Mouse (Mus musculus): ENCODE measurements around the gene Llcfc1. TPM values are rescaled to one million over a fixed set of nuclear protein-coding genes. Genes with fewer than 3 reads are reported as not detected.
A peak's percentile ranks its signal among the peaks of the same experiment; 100 is the strongest.

Gene Llcfc1
- total RNA-seq (2021): not detected

DNA sequence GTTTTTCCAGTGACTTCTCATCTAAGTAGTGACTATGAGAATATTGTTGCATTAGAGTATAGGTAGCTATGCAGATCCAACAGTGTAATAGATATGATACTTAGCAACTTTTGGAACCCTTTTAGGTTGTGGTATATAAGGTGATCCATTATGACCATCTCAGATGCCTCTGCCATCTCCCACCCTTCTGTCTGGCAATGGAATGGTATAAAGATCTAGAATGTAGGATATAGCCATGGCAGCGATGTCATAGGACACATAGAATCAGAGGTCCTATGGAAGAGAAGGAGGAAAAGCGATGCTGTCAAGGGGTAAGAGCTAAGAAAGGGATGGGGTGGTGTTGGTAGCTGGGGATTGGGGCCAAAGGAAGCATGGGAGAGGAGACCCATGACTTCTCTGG, at the start of gene Llcfc1:
TSS of gene Llcfc1 (plus strand) at position 301 of the 400 bp plus-strand sequence.
- intact Hi-C loops (cut with DNase I): no loop called here
- no peak for DNase-seq

DNA sequence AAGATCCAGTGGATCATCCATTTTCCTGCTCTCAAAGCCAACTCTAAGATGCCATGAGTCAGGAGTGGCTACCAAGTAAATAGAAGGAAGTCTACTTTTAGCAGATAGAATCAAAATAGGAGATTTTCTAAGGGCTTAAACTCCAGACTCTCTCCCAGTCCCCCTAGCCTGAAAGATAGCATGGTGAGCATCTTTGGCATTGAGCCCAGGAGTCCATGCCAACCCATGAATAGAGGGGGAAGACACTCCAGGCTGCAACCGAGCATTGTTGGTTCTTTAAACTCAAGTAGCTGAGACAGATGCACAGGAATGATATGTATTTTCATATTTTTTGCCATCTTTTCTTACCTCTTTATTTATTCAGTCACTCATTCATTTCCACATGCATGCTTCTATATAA, 49.0 kb upstream of the Llcfc1 start:
- intact Hi-C loops (cut with DNase I): no loop called here
- DNase-seq: no peak

DNA sequence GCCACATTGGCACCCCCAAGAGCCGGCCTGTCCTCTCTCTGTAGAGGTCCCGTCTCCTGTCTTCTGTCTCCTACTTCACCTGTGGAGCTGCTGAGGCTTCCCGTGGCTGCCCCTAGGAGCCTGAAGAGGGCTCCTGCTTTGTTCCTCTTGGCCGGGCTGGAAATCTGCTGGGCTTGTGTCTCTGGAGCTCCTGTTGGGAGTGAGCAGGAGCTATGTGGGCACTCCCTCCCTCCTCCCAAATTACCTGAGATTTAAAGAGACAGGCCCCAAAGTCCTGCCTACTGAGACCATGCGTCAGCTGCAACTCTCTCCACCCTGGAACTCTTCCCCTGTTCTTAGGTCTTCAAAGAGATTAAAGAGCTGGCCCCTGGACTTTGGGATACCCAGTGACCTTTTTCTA, 48.1 kb upstream of the Llcfc1 start, which contains the start of gene Trpv6:
TSS of gene Trpv6 (minus strand) at position 228 of the 400 bp plus-strand sequence.
- intact Hi-C loops (cut with DNase I): no loop called here
- DNase-seq: no peak

DNA sequence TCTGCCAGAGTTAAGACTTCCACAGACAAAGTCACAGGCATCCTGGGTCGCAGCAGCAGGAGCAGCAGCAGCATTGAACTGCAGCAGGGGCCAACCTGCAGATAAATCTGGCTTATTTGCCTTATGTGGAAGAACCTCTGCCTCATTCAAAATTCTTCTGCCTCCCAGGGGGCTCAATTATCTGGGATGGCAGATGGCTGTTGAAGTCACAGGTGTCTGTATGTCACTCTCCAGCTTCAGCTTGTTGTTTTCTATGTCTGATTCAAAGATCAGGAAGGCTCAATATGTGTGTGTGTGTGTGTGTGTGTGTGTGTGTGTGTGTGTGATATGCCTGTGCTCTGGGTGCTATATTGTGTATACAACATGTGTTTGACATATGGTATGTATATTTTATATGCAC, 46.8 kb upstream of the Llcfc1 start:
- no peak for DNase-seq
- intact Hi-C loops (cut with DNase I): no loop called here

DNA sequence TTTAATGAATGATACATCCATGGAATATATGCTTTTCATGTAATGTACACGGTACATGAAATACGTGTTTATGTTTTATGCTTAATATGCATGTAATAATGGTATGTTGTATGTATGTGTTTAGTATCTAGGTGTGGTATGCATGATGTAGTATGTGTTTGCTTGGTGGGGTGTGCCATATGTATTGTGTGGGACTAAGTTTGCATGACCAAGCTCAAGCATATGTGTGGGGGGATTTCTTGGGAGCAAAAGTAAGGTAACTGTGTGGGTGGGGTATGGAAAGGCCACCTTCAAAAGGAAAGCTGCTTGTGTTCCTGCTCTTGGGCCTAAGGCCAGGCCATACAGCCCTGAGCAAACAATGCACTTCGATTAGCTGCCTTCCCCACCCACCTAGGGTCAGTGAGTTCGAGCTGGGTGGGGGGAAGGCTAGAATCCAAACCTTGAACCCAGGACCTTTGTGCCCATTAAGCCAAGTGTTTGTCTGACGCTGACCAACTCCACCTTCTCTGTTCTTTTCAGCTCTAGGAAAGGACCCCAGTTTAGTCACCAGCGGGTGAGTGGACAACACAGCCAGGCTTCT, 46.2 kb upstream of the Llcfc1 start:
- no peak for DNase-seq
- intact Hi-C loops (cut with DNase I): no loop called here

DNA sequence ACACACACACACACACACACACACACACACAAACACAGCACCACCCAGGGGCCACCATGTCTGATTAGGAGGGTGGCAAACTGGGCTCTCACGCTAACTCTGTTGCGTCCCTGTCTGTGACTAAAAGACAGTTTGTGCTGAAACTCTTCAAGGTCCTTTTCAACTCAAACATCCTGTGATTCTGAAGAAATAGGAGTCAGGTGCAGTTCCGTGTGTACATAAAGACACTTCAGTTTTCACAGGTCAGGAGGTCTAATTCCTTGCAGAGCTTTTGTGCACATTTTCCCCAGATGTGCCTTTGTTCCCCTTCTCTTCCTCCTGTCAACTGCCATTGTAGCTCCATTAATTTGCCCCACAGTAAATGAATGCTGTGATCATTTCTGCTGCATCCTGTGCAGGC, 43.8 kb upstream of the Llcfc1 start:
- DNase-seq: no peak
- intact Hi-C loops (cut with DNase I): no loop called here

DNA sequence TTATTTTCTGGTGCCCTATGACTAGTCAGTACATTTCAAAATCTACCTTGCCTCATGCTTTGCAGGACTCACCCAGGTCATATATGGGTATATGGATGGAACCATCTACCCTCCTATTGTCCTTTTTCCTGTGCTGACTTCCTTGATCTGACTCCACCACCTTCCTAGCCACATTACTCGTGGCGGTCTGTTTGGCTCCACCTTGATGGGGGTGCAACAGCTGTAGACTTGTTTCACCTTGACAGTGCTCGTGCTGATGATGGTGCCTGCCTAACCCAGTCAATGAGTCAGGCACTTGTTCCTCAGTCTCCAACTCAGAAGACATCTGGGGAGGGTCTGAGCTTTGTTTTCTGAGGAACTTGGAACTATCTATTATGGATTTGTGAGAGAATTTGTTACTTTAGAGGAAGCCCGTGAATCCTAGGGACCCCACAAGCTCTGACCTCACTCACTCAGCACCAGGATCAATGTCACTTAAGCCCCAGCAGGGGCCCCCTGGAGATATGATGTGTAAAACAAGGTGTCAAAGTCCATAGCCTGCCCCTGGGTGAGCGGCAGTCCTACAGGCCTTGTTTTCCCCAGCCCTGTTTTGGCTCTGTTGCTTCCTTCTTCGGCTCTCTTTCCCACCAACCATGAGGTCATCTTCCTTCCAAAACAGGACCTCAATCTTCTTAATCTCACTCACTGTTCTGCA, 42.9 kb upstream of the Llcfc1 start:
- intact Hi-C loops (cut with DNase I): no loop called here
- DNase-seq: no peak

DNA sequence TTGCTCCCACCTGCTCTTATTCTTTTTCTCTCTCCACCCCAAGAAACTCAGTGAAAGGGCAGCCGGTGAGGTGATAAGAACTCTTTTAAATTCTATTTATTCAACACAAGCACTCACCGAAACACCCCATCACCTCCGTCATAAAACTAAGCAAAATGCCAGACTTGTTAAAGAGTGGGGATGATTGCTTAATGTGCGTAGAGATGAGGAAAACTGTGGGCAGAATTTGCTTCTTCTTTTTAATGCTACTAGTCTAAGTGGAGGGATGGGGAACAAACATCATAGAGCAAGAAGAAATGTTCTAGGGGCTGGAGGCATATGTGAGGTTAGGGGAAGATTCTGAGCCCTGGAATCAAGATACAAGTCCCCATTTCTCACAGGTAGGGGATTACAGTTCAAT, 41.5 kb upstream of the Llcfc1 start:
- intact Hi-C loops (cut with DNase I): no loop called here
- DNase-seq: no peak

DNA sequence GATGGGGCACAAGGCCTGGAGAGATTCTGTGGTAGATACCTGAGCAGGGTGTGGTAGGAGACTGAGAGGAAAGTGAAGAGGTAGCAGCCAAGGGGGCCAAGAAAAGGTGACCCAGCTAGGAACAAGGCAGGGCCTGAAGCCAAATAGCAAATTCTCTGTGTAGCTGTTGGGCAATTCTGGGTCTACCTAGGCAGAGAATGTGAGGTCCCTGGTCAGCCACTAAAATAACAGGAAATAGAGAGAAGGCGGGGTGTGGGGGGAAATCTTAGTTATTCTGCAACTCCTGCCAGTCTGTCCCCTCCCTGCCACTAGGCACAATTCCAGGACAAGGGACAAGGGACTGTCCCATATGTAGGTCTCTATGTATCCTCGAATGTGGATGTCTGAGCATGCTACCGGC, 41.0 kb upstream of the Llcfc1 start:
- DNase-seq: no peak
- intact Hi-C loops (cut with DNase I): no loop called here

DNA sequence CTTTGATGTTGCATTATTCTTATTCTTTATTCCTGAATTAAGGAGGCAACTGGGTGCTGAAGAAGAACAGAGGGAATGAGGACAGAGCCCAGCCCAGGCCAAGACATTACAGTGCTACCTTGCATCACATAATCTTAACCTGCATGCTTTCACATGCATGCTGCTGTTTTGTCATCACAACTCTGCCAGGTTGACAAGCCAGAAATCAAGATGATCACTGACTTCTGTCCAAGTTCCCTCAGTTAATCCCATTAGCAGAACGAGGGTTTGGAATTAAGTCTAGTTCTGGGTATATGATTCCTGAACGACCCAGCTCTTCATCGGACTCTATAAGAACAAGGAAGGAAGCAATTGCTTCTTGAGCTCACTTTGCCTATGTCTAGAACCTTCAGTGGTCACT, 38.0 kb upstream of the Llcfc1 start:
- no peak for DNase-seq
- intact Hi-C loops (cut with DNase I): no loop called here

DNA sequence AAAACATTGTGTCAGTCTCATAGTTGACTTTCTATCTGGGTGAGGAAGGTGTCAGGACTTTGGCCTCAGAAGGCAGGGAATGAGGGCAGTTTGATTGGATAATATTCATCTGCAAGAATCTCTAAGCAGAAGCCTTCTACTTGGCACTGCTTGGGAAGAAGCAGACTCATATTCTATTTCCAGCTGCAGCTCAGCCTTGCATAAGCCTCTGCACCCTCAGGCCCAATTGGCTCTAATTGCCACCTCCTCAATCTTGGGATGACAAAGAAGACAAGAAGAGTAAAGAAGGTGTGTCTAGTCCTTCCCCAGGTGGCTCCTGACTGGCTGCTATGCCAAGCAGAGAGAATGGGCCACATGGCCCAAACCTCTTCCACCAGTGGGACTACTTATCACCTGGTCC, 37.6 kb upstream of the Llcfc1 start:
- DNase-seq: no peak
- intact Hi-C loops (cut with DNase I): no loop called here

DNA sequence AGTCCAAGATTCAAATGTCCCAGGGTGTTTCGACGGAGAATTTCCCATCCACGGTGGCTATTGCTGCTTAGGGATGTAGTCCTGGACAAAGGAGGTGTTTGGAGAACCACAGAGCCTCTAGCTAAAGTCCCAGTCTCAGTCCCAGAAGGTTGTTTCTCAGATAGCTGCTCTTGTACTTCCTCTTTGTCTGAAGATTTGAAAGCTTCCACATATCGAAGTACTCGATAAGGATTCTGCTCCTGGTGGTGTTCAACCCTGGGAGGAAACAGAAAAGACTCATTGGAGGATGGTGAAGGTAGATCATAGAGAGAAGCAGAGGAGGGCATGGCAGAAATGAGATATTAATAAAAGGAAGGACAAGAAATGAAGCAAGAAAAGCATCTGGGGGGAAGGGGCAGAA, 31.1 kb upstream of the Llcfc1 start:
- no peak for DNase-seq

DNA sequence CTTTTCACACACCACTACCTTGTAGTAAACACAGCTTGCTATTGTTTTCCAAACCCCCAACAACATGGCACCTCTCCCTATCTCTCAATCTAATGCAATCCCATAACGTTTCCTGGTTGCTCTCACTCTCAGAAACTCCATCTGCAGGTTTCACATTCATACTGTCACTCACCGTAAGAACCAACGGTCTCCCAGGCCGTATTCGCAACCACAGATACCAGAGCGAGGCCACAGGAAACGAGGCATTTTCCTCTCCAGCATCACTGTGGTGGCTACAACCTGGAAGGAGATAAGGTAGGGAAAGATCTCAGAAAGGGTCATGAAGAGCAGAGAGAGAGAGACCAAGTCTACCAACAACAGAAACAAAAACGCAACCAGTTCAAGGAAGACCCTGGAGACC, 29.6 kb upstream of the Llcfc1 start:
- intact Hi-C loops (cut with DNase I): no loop called here
- DNase-seq: no peak

More for the DNA sequence above, 31.1 kb upstream of the Llcfc1 start:
- intact Hi-C loops (cut with DNase I): no loop called here

DNA sequence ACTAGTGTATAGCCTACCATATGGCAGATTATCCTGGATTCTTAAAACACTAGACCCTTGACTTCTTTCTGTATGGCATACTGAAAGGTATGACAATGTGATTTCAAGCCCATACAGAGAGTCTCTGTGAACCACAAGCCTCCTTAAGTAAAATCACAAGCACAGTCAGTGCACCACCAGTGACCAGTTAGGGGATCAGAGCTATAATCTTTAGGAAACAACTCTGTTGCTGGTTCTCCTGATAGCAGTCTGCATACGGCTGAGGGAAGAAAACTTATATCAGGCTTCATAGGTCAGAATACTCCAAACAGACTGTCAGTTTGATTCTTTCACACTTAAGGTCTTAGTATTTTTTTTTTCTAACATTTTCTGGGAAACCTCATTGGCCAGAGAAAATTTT, 25.7 kb upstream of the Llcfc1 start:
- no peak for DNase-seq

DNA sequence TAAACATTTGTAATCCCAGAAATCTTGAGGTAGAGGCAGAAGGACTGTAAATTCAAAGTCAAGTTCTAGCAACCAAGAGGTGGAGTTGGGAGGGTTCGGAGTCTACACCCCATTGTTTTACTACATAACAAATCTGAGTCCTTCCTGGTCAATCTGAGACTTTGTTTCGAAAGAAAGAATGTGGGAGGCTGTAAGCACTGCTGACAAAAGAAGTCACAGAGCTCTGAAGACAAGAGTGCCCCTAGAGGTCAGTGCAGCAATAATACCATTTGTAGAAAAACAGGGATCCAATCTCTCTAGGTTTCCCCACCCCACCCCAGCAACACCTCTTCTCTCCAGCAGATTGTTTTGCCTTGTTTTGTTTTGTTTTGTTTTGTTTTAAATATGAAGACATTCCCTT, 21.9 kb upstream of the Llcfc1 start:
- intact Hi-C loops (cut with DNase I): no loop called here
- DNase-seq: peak in 1 of 2 experiments; percentile 5

More for the DNA sequence above, 25.7 kb upstream of the Llcfc1 start:
- intact Hi-C loops (cut with DNase I): no loop called here

DNA sequence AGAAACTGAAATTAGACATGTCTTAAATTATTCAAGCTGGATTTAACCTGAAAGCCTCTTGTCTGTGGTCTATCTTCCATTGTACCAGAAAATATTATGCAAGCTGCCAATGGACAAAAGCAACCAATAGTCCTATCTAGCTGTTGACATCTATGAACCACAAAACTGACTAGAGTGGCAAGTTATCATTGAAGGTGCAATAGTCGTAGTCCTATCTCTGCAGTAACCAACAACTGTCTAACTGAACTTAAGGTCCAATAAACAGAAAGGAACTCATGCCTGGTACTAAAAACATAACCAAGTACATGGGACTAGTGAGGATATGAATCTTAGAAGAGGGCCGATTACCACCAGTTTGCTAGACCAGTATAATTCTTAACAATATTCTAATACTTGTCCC, 7.7 kb upstream of the Llcfc1 start:
- DNase-seq: no peak
- intact Hi-C loops (cut with DNase I): no loop called here

DNA sequence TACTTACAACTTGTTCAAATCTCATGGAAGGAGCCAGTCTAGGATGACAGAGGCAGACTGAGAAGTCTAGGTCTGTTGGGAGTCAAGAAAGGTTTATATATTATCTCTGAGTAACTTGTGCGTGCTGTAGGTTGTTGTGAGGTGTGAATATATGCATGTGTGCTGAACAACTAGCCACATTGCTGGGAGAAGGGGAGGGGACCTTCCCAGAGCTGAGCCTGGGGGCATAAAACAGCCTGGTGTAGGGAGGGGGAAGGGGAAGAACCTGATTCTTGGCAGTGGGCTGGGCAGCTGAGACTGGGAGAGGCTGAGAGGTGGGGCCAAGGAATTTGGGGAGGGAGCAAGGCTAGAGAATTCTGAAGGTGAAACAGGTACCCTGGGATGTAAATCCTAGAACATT, 3.6 kb upstream of the Llcfc1 start, which contains the start of gene Trpv5:
TSS of gene Trpv5 (minus strand) at position 101 of the 400 bp plus-strand sequence.
- intact Hi-C loops (cut with DNase I): no loop called here
- DNase-seq: no peak

DNA sequence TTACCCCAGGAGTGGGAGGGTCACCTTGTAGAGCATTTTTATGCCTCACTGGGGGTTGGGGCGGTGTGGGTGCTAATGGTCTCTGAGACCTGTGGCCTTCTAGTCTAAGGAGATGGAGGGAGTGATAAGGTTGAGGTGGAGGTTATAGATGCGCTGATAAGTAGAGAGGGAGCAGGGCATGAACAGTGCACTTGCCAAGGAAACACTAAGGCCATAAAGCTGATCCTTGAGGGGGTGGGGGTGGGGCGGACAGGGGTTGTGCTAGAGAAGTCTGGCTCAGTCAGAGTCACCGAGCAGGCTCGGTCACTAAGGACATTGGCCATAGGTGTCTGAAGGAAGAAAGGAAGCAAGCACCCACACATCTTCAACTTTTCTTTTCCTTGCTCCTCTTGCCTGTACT, 2.6 kb upstream of the Llcfc1 start:
- intact Hi-C loops (cut with DNase I): no loop called here
- DNase-seq: no peak

DNA sequence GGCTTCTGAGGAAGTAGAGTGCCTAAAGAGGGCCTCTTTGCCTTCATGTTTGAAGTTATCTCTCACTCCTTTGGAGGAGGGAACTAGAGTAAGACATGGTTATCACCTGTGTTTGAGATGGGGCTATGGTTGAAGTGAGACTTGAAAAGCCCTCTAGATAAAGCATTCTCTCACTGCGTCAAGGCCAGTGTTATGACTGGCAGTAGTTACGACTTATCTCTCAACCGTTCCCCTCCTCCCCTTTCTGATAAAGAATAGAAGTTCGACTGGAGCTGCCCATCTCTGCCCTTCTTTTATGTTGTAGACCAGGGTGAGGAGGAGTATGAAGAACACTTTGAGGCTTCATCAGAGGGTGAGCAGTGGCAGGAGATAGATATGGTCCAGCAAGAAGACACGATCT, 680 bp downstream of the Llcfc1 start:
- intact Hi-C loops (cut with DNase I): no loop called here
- no peak for DNase-seq

DNA sequence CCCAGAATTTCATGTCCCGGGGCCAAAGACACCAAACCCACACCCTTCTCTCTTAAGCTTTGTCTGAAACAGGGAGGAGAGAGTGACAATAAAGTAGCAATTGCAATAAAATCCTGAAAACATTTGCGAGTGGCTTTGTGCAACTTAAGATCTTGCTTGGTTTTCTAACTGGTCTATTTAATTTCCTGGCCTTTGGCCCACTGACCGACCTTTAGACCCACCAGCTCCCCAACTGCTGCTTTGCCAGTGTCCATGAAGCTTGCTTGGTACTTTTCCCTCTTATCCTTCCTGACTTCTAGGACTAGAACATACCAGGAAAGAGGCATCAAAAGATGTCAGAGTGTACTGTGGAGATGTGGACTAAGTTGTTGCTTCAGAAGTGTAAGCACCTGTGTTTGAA, 1.4 kb downstream of the Llcfc1 start:
- no peak for DNase-seq
- intact Hi-C loops (cut with DNase I): no loop called here

DNA sequence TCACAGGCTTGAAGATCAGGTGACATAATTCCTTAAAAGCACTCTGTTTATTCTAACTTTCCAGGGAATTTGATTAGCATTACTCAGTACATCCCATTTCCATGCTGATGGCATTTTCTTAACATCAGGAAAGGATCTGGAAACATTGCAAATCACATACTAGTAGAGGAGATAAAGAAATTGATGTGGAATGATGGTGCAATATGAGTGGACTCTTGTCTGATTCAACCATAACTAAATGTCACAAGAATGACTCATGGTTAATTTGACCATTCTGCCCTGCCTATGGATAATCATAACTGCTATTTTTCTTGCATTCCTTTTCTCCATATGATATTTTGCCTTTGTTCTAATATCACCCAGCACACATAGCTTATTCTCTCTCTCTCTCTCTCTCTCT, 8.0 kb downstream of the Llcfc1 start:
- intact Hi-C loops (cut with DNase I): no loop called here
- no peak for DNase-seq

DNA sequence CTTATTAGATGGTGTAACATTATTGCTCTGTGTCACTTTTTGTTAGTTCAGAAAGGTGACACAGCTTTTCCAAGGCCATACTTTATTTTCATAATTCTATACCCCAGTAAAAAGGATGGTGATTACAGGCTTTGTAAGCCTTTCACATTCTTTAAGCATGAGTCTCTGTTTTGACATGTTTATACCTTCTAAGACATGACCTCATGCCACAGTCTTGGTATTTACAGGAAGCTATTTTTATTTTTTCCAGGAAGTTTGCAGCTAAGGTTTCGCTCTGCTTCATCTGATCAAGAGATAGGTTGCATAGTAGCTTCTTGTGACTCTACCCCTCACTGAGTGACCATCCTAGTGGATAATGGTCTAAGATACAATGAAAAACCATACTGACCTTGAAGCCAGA, 10.2 kb downstream of the Llcfc1 start:
- DNase-seq: no peak
- intact Hi-C loops (cut with DNase I): no loop called here

DNA sequence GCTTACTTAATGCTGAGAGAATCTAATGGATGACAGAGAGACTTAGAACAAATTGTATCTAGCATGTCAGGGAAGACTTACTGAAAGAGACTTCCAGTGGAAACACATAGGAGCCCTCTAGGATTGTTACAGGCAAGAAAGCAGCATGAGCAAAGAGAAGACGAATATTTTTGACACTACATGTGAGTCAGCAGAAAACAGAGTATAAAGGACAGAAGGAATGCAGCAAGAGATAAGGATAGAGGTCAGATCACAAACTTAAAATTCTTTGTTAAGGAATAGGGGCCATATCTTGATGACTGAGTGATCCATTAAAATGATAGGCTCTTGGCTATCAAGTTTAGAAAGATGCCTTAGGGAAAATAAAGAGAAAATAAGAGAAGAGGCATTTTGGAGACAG, 17.0 kb downstream of the Llcfc1 start:
- intact Hi-C loops (cut with DNase I): no loop called here

More for the DNA sequence above, 17.0 kb downstream of the Llcfc1 start:
- no peak for DNase-seq

Measured in heart, postnatal 10 days (tissue).